Mouse (Mus musculus) heart, postnatal 0 days (tissue): ENCODE data around the gene Wasf2.

Experiments used
- CTCF ChIP-seq: IDR thresholded peaks from 2 replicates; pipeline ENCODE4 v1.5.1; 2016; ENCODE audit warnings: antibody characterized with exemption, control low read depth, low read depth
- EP300 ChIP-seq: IDR thresholded peaks from 2 replicates; pipeline ENCODE4 v1.6.1; 2016; ENCODE audit warnings: antibody characterized with exemption, low read depth

- no peak for TF ChIP-seq CTCF
- TF ChIP-seq EP300 = no peak
Measured at GRCm38 (mm10) chr4:133247806-133248449, 117.6 kb downstream of the Wasf2 start.
